Mouse (Mus musculus) heart, postnatal 0 days (tissue): Measurements from ENCODE around the gene Ush1g.

ENCODE experiments used
- CTCF ChIP-seq: IDR thresholded peaks from 2 replicates; pipeline ENCODE4 v1.5.1; 2016; ENCODE audit warnings: antibody characterized with exemption, control low read depth, low read depth
- EP300 ChIP-seq: IDR thresholded peaks from 2 replicates; pipeline ENCODE4 v1.6.1; 2016; ENCODE audit warnings: antibody characterized with exemption, low read depth

- no peak for TF ChIP-seq CTCF
- no peak for TF ChIP-seq EP300
Measured at GRCm38 (mm10) chr11:115283486-115283765, 38.4 kb downstream of the Ush1g start.
